Mouse (Mus musculus) MEL (cell line): Measurements from ENCODE around the gene Ano6. TPM values are rescaled to one million over a fixed set of nuclear protein-coding genes. Genes with fewer than 3 reads are reported as not detected.

Source experiments
- DNase-seq: peaks from one replicate; pipeline ENCODE4 v3.0.0; 2011; ENCODE audit warnings: low read depth, low spot score
- H3K27ac ChIP-seq: 2 replicates; pipeline ENCODE4 v1.5.1; 2012; ENCODE audit warnings: low read depth, mild to moderate bottlenecking, control low read depth, low read length, moderate library complexity; ENCODE audit not compliant: control insufficient read depth
- H3K27me3 ChIP-seq, 2 experiments: fragments of 150-350 bp in 1 of 2; sonication (generic) in 1 of 2; 2 replicates each; pipeline ENCODE4 v1.6.1; 2012; ENCODE audit warnings: low read length in 2 of 2, mild to moderate bottlenecking in 2 of 2, improper control_type of control experiment in 1 of 2, moderate library complexity in 1 of 2; ENCODE audit not compliant: insufficient read depth in 2 of 2, control insufficient read depth in 1 of 2
- H3K36me3 ChIP-seq, 2 experiments: 2 replicates each; pipeline ENCODE4 v1.6.1; 2012 to 2014; ENCODE audit warnings: low read length in 2 of 2, improper control_type of control experiment in 1 of 2, inconsistent platforms in 1 of 2, mild to moderate bottlenecking in 1 of 2; ENCODE audit not compliant: insufficient read depth in 2 of 2, control insufficient read depth in 1 of 2
- H3K4me1 ChIP-seq, 2 experiments: fragments of 150-350 bp in 1 of 2; sonication (generic) in 1 of 2; 2 replicates each; pipeline ENCODE4 v1.6.1; 2012; ENCODE audit warnings: low read length in 2 of 2, improper control_type of control experiment in 1 of 2, mild to moderate bottlenecking in 1 of 2; ENCODE audit not compliant: insufficient read depth in 2 of 2, control insufficient read depth in 1 of 2
- H3K4me3 ChIP-seq, 2 experiments: fragments of 150-350 bp in 1 of 2; sonication (generic) in 1 of 2; 2 replicates each; pipeline ENCODE4 v1.5.1; 2012; ENCODE audit warnings: low read depth in 2 of 2, low read length in 2 of 2, mild to moderate bottlenecking in 2 of 2, moderate library complexity in 2 of 2, control low read depth in 1 of 2, improper control_type of control experiment in 1 of 2; ENCODE audit not compliant: control insufficient read depth in 1 of 2, insufficient read depth in 1 of 2
- H3K79me2 ChIP-seq: 2 replicates; pipeline ENCODE4 v1.6.1; 2012; ENCODE audit warnings: mild to moderate bottlenecking, low read length, moderate library complexity; ENCODE audit not compliant: control insufficient read depth, poor library complexity, insufficient read depth
- H3K9ac ChIP-seq: 2 replicates; pipeline ENCODE4 v1.6.1; 2012; ENCODE audit warnings: low read depth, mild to moderate bottlenecking, control low read depth, low read length, moderate library complexity; ENCODE audit not compliant: control insufficient read depth, poor library complexity, severe bottlenecking
- H3K9me3 ChIP-seq: fragments of 150-350 bp; sonication (generic); replicated peaks from 2 replicates; pipeline ENCODE4 v1.6.1; 2012; ENCODE audit warnings: mild to moderate bottlenecking, low read length, improper control_type of control experiment, moderate library complexity; ENCODE audit not compliant: insufficient read depth
- BHLHE40 ChIP-seq: IDR thresholded peaks from 2 replicates; pipeline ENCODE4 v1.6.1; 2012; ENCODE audit warnings: low read depth, mild to moderate bottlenecking, inconsistent platforms, low read length, improper control_type of control experiment, borderline replicate concordance
- E2F4 ChIP-seq: IDR thresholded peaks from 2 replicates; pipeline ENCODE4 v1.6.1; 2011; ENCODE audit warnings: low read depth, low read length, improper control_type of control experiment, borderline replicate concordance
- EP300 ChIP-seq, 2 experiments: IDR thresholded peaks; 2 replicates each; pipeline ENCODE4 v1.6.1; 2011; ENCODE audit warnings: improper control_type of control experiment in 2 of 2, low read length in 2 of 2, low read depth in 1 of 2, mild to moderate bottlenecking in 1 of 2
- GATA1 ChIP-seq: IDR thresholded peaks from 2 replicates; pipeline ENCODE4 v1.6.1; 2011; ENCODE audit warnings: low read depth, low read length, improper control_type of control experiment
- HCFC1 ChIP-seq: IDR thresholded peaks from 2 replicates; pipeline ENCODE4 v1.6.1; 2012; ENCODE audit warnings: low read depth, mild to moderate bottlenecking, inconsistent platforms, low read length, improper control_type of control experiment, moderate library complexity
- KAT2A ChIP-seq: conservative IDR thresholded peaks from 2 replicates; pipeline ENCODE4 v1.6.1; 2012; ENCODE audit warnings: low read depth, low read length, improper control_type of control experiment, inconsistent platforms
- MAFK ChIP-seq: IDR thresholded peaks from 2 replicates; pipeline ENCODE4 v1.6.1; 2011; ENCODE audit warnings: low read depth, mild to moderate bottlenecking, low read length, improper control_type of control experiment, borderline replicate concordance
- MAX ChIP-seq: IDR thresholded peaks from 2 replicates; pipeline ENCODE4 v1.6.1; 2011; ENCODE audit warnings: low read length, improper control_type of control experiment
- MAZ ChIP-seq: IDR thresholded peaks from 2 replicates; pipeline ENCODE4 v1.6.1; 2012; ENCODE audit warnings: low read depth, mild to moderate bottlenecking, inconsistent platforms, low read length, improper control_type of control experiment
- MXI1 ChIP-seq: IDR thresholded peaks from 2 replicates; pipeline ENCODE4 v1.6.1; 2011; ENCODE audit warnings: mild to moderate bottlenecking, low read depth, low read length, improper control_type of control experiment
- MYB ChIP-seq: IDR thresholded peaks from 2 replicates; pipeline ENCODE4 v1.6.1; 2011; ENCODE audit warnings: mild to moderate bottlenecking, low read depth, low read length, improper control_type of control experiment
- MYC ChIP-seq: IDR thresholded peaks from 2 replicates; pipeline ENCODE4 v1.6.1; 2011; ENCODE audit warnings: low read depth, mild to moderate bottlenecking, low read length, improper control_type of control experiment, moderate library complexity
- NELFE ChIP-seq: IDR thresholded peaks from 2 replicates; pipeline ENCODE4 v1.6.1; 2011; ENCODE audit warnings: low read depth, low read length, improper control_type of control experiment
- POLR2A ChIP-seq, 2 experiments: IDR thresholded peaks; 2 replicates each; pipeline ENCODE4 v1.6.1; 2011 to 2012; ENCODE audit warnings: low read length in 2 of 2, mild to moderate bottlenecking in 2 of 2, control low read depth in 1 of 2, improper control_type of control experiment in 1 of 2, low read depth in 1 of 2, moderate library complexity in 1 of 2; ENCODE audit not compliant: control insufficient read depth in 1 of 2, insufficient read depth in 1 of 2, poor library complexity in 1 of 2
- POLR2AphosphoS2 ChIP-seq: IDR thresholded peaks from 2 replicates; pipeline ENCODE4 v1.6.1; 2011; ENCODE audit warnings: low read length, improper control_type of control experiment
- RCOR1 ChIP-seq: IDR thresholded peaks from 2 replicates; pipeline ENCODE4 v1.6.1; 2012; ENCODE audit warnings: low read depth, mild to moderate bottlenecking, inconsistent platforms, low read length, improper control_type of control experiment
- TAL1 ChIP-seq: IDR thresholded peaks from 2 replicates; pipeline ENCODE4 v1.6.1; 2012; ENCODE audit warnings: mild to moderate bottlenecking, inconsistent platforms, low read length, moderate library complexity, mixed read lengths
- TBP ChIP-seq: IDR thresholded peaks from 2 replicates; pipeline ENCODE4 v1.8.0; 2011; ENCODE audit warnings: low read depth, low read length, improper control_type of control experiment
- TCF12 ChIP-seq: IDR thresholded peaks from 2 replicates; pipeline ENCODE4 v1.6.1; 2014; ENCODE audit warnings: low read depth, mild to moderate bottlenecking, inconsistent platforms, low read length, improper control_type of control experiment, moderate library complexity
- USF1 ChIP-seq: IDR thresholded peaks from 2 replicates; pipeline ENCODE4 v1.6.1; 2014; ENCODE audit warnings: low read depth, mild to moderate bottlenecking, inconsistent platforms, low read length, improper control_type of control experiment, moderate library complexity
- USF2 ChIP-seq, 2 experiments: IDR thresholded peaks; 2 replicates each; pipeline ENCODE4 v1.6.1; 2011 to 2012; ENCODE audit warnings: improper control_type of control experiment in 2 of 2, low read length in 2 of 2, borderline replicate concordance in 1 of 2, inconsistent platforms in 1 of 2, low read depth in 1 of 2, mild to moderate bottlenecking in 1 of 2; ENCODE audit not compliant: insufficient read depth in 1 of 2
- ZC3H11A ChIP-seq: IDR thresholded peaks from 2 replicates; pipeline ENCODE4 v1.6.1; 2012; ENCODE audit warnings: low read depth, mild to moderate bottlenecking, inconsistent platforms, low read length, improper control_type of control experiment
- ZNF384 ChIP-seq: IDR thresholded peaks from 2 replicates; pipeline ENCODE4 v1.6.1; 2012; ENCODE audit warnings: low read depth, mild to moderate bottlenecking, inconsistent platforms, low read length, improper control_type of control experiment
- polyA plus RNA-seq, 2 experiments: library from polyadenylated mRNA; stranded (reverse) in 1 of 2; unstranded in 1 of 2; fragments of >175 nt in 1 of 2; fragments of >200 nt in 1 of 2; gene quantifications; 2 replicates each; pipeline versions ENCODE4 v1.2.1 to v1.2.4; 2012; ENCODE audit warnings: low replicate concordance in 2 of 2, low read depth in 1 of 2; ENCODE audit not compliant: insufficient read length in 2 of 2, insufficient read depth in 1 of 2, missing spikeins in 1 of 2
- total RNA-seq: library from RNA; depleted of rRNA; stranded (reverse); fragments of 300-350 nt; gene quantifications from 2 replicates; pipeline ENCODE4 v1.2.3, GENCODE M21; 2012

The Ano6 gene
- total and polyA plus RNA-seq, 3 experiments = 54.8 to 66.6 (median 61.4) TPM

GRCm38 (mm10) chr15:95880616-95881151 lies 90.0 kb downstream of the Ano6 start (continued):
- TF ChIP-seq TAL1 (peak; percentile 81), BHLHE40 (peak; percentile 43; the same call in 1 of the 2 replicates), RCOR1 (peak; percentile 98), MYC (peak; percentile 59; the same call in 1 of the 2 replicates), TBP (peak; percentile 99), MXI1 (peak; percentile 73), MAFK (no peak), TCF12 (peak; percentile 89), EP300 (IDR thresholded peaks at IDR 0.05; ENCODE audit: low read depth in 1 of 2, low read length in 2 of 2) (peak; percentile 90 to 93), POLR2AphosphoS2 (no peak), NELFE (no peak), HCFC1 (0 out of 2 replicates have a peak, but pooled peaks have one; percentile 35), ZNF384 (no peak), POLR2A (IDR thresholded peaks at IDR 0.05; ENCODE audit: control insufficient read depth in 1 of 2, insufficient read depth in 1 of 2, low read depth in 1 of 2, low read length in 2 of 2, poor library complexity in 1 of 2) (no peak; a peak in 1 of 4 replicates), KAT2A (no peak), MAX (peak; percentile 53; the same call in 1 of the 2 replicates), USF2 (IDR thresholded peaks at IDR 0.05; ENCODE audit: borderline replicate concordance in 1 of 2, insufficient read depth in 1 of 2, low read depth in 1 of 2, low read length in 2 of 2) (no peak), MYB (peak; percentile 48; the same call in 1 of the 2 replicates)

DNA sequence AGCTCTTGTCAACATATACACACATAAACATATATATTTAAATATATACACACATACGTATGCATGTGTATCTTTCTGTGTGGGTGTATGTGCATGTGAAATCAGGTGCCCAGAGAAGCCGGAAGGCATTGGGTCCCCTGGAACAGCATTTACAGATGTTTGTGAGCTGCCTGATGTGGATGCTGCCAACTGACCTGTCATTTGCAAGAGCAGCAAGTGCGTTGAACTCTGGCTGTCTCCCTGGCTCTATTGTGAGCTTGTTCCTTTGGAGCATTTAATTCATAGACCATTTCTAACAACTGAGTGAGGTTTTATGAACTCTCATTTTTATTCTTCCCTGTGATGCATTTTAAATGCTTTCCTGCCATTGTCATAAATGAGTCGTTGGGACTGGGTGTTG lies 91.8 kb downstream of the Ano6 start:
- Histone ChIP-seq H3K36me3 (peaks cover 2 to 54% of the 10 kb centered on the region in 2 experiments; a peak in 3 of 4 replicates), H3K9me3 (no peaks in the 10 kb centered on the region), H3K27me3 (no peaks in the 10 kb centered on the region), H3K79me2 (peaks cover 29% of the 10 kb centered on the region), H3K27ac (peak overlapping the region; percentile 4; the same call in 1 of the 2 replicates), H3K4me1 (peaks cover 17 to 46% of the 10 kb centered on the region in 2 experiments), H3K4me3 (no peak overlapping the region), H3K9ac (no peak overlapping the region)
- DNase-seq = no peak
- no peak for TF ChIP-seq NELFE
- TF ChIP-seq TBP = no peak
- TF ChIP-seq USF1 = no peak
- no peak for TF ChIP-seq TAL1
- TF ChIP-seq KAT2A = no peak
- no peak for TF ChIP-seq GATA1
- TF ChIP-seq TCF12 = no peak
- TF ChIP-seq E2F4 = no peak
- TF ChIP-seq MAZ = no peak
- no peak for TF ChIP-seq MAX
- no peak for TF ChIP-seq ZC3H11A
